Mouse (Mus musculus): ENCODE results near the gene Fgfr2.

The Fgfr2 gene

GRCm38 (mm10) chr7:132316101-132317035 is 806.8 kb downstream of the Fgfr2 start:
- TF ChIP-seq GATA4 (IDR thresholded peaks at IDR 0.05; ENCODE audit: insufficient replicate concordance, low read length) = no peak

- no peak for TF ChIP-seq GATA4 (IDR thresholded peaks at IDR 0.05; ENCODE audit: insufficient replicate concordance, low read length)
These were observed 807.7 kb downstream of the Fgfr2 start for GRCm38 (mm10) chr7:132315149-132316091.

GRCm38 (mm10) chr7:132312396-132312795 is 810.8 kb downstream of the Fgfr2 start:
- no peak for TF ChIP-seq GATA4 (IDR thresholded peaks at IDR 0.05; ENCODE audit: insufficient replicate concordance, low read length)

- TF ChIP-seq GATA4 (IDR thresholded peaks at IDR 0.05; ENCODE audit: insufficient replicate concordance, low read length) = no peak
These were observed 814.5 kb downstream of the Fgfr2 start for GRCm38 (mm10) chr7:132308537-132309191.

- 0 out of 2 replicates have a peak, but pooled peaks have one; percentile 24 for TF ChIP-seq GATA4 (IDR thresholded peaks at IDR 0.05; ENCODE audit: insufficient replicate concordance, low read length)
These were observed 815.4 kb downstream of the Fgfr2 start for GRCm38 (mm10) chr7:132307722-132308271.

GRCm38 (mm10) chr7:132306671-132307412 is 816.3 kb downstream of the Fgfr2 start:
- no peak for TF ChIP-seq GATA4 (IDR thresholded peaks at IDR 0.05; ENCODE audit: insufficient replicate concordance, low read length)

- no peak for TF ChIP-seq GATA4 (IDR thresholded peaks at IDR 0.05; ENCODE audit: insufficient replicate concordance, low read length)
These were observed 817.4 kb downstream of the Fgfr2 start for GRCm38 (mm10) chr7:132305492-132306375.

GRCm38 (mm10) chr7:132304424-132305085 is 818.6 kb downstream of the Fgfr2 start:
- TF ChIP-seq GATA4 (IDR thresholded peaks at IDR 0.05; ENCODE audit: insufficient replicate concordance, low read length) = no peak

- TF ChIP-seq GATA4 (IDR thresholded peaks at IDR 0.05; ENCODE audit: insufficient replicate concordance, low read length) = no peak
These were observed 819.2 kb downstream of the Fgfr2 start for GRCm38 (mm10) chr7:132303988-132304387.

- no peak; the same call in 1 of the 2 replicates for TF ChIP-seq GATA4 (IDR thresholded peaks at IDR 0.05; ENCODE audit: insufficient replicate concordance, low read length)
These were observed 820.5 kb downstream of the Fgfr2 start for GRCm38 (mm10) chr7:132302508-132303241.

GRCm38 (mm10) chr7:132299661-132300210 is 823.4 kb downstream of the Fgfr2 start:
- TF ChIP-seq GATA4 (IDR thresholded peaks at IDR 0.05; ENCODE audit: insufficient replicate concordance, low read length) = no peak
